Mouse (Mus musculus) forebrain, embryonic 16.5 days (tissue): ENCODE results near the gene Fam206a. TPM values are rescaled to one million over a fixed set of nuclear protein-coding genes. Genes with fewer than 3 reads are reported as not detected.

Experiments used
- ATAC-seq: fragments of 200-750 bp; cut with Nextera tagmentation; 2 replicates; pipeline ENCODE4 v1.8.0; 2017; ENCODE audit warnings: mild to moderate bottlenecking, moderate library complexity
- H3K27ac ChIP-seq: fragments of 300-500 bp; sonication (generic); 2 replicates; pipeline ENCODE4 v1.5.1; 2014; ENCODE audit warnings: low read length, control low read depth
- H3K27me3 ChIP-seq: fragments of 300-500 bp; sonication (generic); replicated peaks from 2 replicates; pipeline ENCODE4 v1.6.1; 2014; ENCODE audit warnings: low read length; ENCODE audit not compliant: control insufficient read depth, insufficient read depth
- H3K36me3 ChIP-seq: fragments of 300-500 bp; sonication (generic); 2 replicates; pipeline ENCODE4 v1.6.1; 2014; ENCODE audit not compliant: control insufficient read depth, insufficient read depth
- H3K4me1 ChIP-seq: fragments of 300-500 bp; sonication (generic); replicated peaks from 2 replicates; pipeline ENCODE4 v1.6.1; 2014; ENCODE audit warnings: low read length; ENCODE audit not compliant: control insufficient read depth, insufficient read depth
- H3K4me2 ChIP-seq: fragments of 300-500 bp; sonication (generic); 2 replicates; pipeline ENCODE4 v1.6.1; 2014; ENCODE audit warnings: mild to moderate bottlenecking, low read length, control low read depth
- H3K4me3 ChIP-seq: fragments of 300-500 bp; sonication (generic); replicated peaks from 2 replicates; pipeline ENCODE4 v1.5.1; 2014; ENCODE audit warnings: mild to moderate bottlenecking, low read length, control low read depth
- H3K9ac ChIP-seq: fragments of 300-500 bp; sonication (generic); replicated peaks from 2 replicates; pipeline ENCODE4 v1.6.1; 2014; ENCODE audit warnings: low read depth, low read length, control low read depth
- H3K9me3 ChIP-seq: fragments of 300-500 bp; sonication (generic); 2 replicates; pipeline ENCODE4 v1.6.1; 2016; ENCODE audit warnings: low read length; ENCODE audit not compliant: control insufficient read depth
- WGBS: fragments of 180-500 bp; shearing (Covaris S2); extraction: QIAGEN DNeasy Blood & Tissue Kit; methylation state at CpG from one replicate; pipeline ENCODE4 v1.1.7; 2014; 5-methylcytosine and 5-hydroxymethylcytosine counted together
- polyA plus RNA-seq: library from polyadenylated mRNA; unstranded; fragments of >200 nt; fragmentation: Nextera tagmentation; extraction: Ambion mirVana; gene quantifications from 2 replicates; pipeline ENCODE4 v1.2.1, GENCODE M21; 2015

Fam206a gene
- polyA plus RNA-seq, 1 experiment from 2014 or later = 16.4 TPM

GRCm38 (mm10) chr4:56831998-56832397 lies 29.9 kb downstream of the Fam206a start:
- Histone ChIP-seq H3K36me3 (peaks cover 7% of the 10 kb centered on the region; the same call in 1 of the 2 replicates), H3K27ac (no peak overlapping the region), H3K27me3 (no peaks in the 10 kb centered on the region), H3K9ac (no peak overlapping the region), H3K9me3 (no peaks in the 10 kb centered on the region), H3K4me1 (peaks cover 6% of the 10 kb centered on the region), H3K4me3 (no peak overlapping the region), H3K4me2 (no peak overlapping the region)
- 86% methylated on average over 7 of the region's 7 CpGs for WGBS
- no peak for ATAC-seq

- WGBS = 91% methylated on average over 6 of the region's 6 CpGs
- Histone ChIP-seq H3K9ac (no peak overlapping the region), H3K9me3 (no peaks in the 10 kb centered on the region), H3K36me3 (peaks cover 4% of the 10 kb centered on the region; the same call in 1 of the 2 replicates), H3K27ac (no peak overlapping the region), H3K4me3 (no peak overlapping the region), H3K4me2 (no peak overlapping the region), H3K27me3 (no peaks in the 10 kb centered on the region), H3K4me1 (no peaks in the 10 kb centered on the region)
- ATAC-seq = no peak
These were observed 35.5 kb downstream of the Fam206a start for GRCm38 (mm10) chr4:56837661-56838060.

GRCm38 (mm10) chr4:56840297-56840696 lies 38.2 kb downstream of the Fam206a start:
- H3K4me1 ChIP-seq = no peaks in the 10 kb centered on the region
- H3K9ac ChIP-seq = no peak overlapping the region
- no peak overlapping the region for H3K4me3 ChIP-seq
- H3K27ac ChIP-seq = no peak overlapping the region
- ATAC-seq = no peak
- WGBS = 89% methylated on average over 3 of the region's 3 CpGs
- H3K4me2 ChIP-seq = no peak overlapping the region
- H3K27me3 ChIP-seq = no peaks in the 10 kb centered on the region
- peaks cover 7% of the 10 kb centered on the region for H3K36me3 ChIP-seq
- H3K9me3 ChIP-seq = no peaks in the 10 kb centered on the region; the same call in 1 of the 2 replicates

- H3K9me3 ChIP-seq = no peaks in the 10 kb centered on the region; the same call in 1 of the 2 replicates
- H3K36me3 ChIP-seq = peaks cover 7% of the 10 kb centered on the region
- H3K4me2 ChIP-seq = no peak overlapping the region
- H3K9ac ChIP-seq = no peak overlapping the region
- ATAC-seq = no peak
- WGBS = 77% methylated on average over 7 of the region's 7 CpGs
- H3K27me3 ChIP-seq = no peaks in the 10 kb centered on the region
- no peak overlapping the region for H3K27ac ChIP-seq
- H3K4me3 ChIP-seq = no peak overlapping the region
- no peaks in the 10 kb centered on the region for H3K4me1 ChIP-seq
These were observed 40.4 kb downstream of the Fam206a start for GRCm38 (mm10) chr4:56842501-56842900.

GRCm38 (mm10) chr4:56843963-56844362 lies 41.8 kb downstream of the Fam206a start:
- Histone ChIP-seq H3K27ac (no peak overlapping the region), H3K27me3 (no peaks in the 10 kb centered on the region), H3K9me3 (no peaks in the 10 kb centered on the region; the same call in 1 of the 2 replicates), H3K4me2 (no peak overlapping the region), H3K36me3 (peaks cover 7% of the 10 kb centered on the region), H3K4me3 (no peak overlapping the region), H3K9ac (no peak overlapping the region), H3K4me1 (no peaks in the 10 kb centered on the region)
- no peak for ATAC-seq
- 93% methylated on average over 2 of the region's 2 CpGs for WGBS

- H3K9ac ChIP-seq = no peak overlapping the region
- no peak overlapping the region for H3K4me2 ChIP-seq
- peaks cover 7% of the 10 kb centered on the region for H3K36me3 ChIP-seq
- 92% methylated on average over 4 of the region's 4 CpGs for WGBS
- ATAC-seq = no peak
- no peaks in the 10 kb centered on the region for H3K4me1 ChIP-seq
- H3K9me3 ChIP-seq = no peaks in the 10 kb centered on the region; the same call in 1 of the 2 replicates
- no peak overlapping the region for H3K4me3 ChIP-seq
- no peak overlapping the region for H3K27ac ChIP-seq
- no peaks in the 10 kb centered on the region for H3K27me3 ChIP-seq
These were observed 42.8 kb downstream of the Fam206a start for GRCm38 (mm10) chr4:56844911-56845310.

GRCm38 (mm10) chr4:56845896-56846533 lies 43.9 kb downstream of the Fam206a start:
- H3K9ac ChIP-seq = no peak overlapping the region

GRCm38 (mm10) chr4:56847400-56847799 lies 45.3 kb downstream of the Fam206a start:
- Histone ChIP-seq H3K4me1 (no peaks in the 10 kb centered on the region), H3K27ac (no peak overlapping the region), H3K4me2 (no peak overlapping the region), H3K27me3 (no peaks in the 10 kb centered on the region), H3K4me3 (no peak overlapping the region), H3K9ac (no peak overlapping the region), H3K9me3 (no peaks in the 10 kb centered on the region; the same call in 1 of the 2 replicates), H3K36me3 (peaks cover 7% of the 10 kb centered on the region; the same call in 1 of the 2 replicates)
- WGBS = 92% methylated on average over 3 of the region's 3 CpGs
- ATAC-seq = no peak

More at GRCm38 (mm10) chr4:56845896-56846533, 43.9 kb downstream of the Fam206a start:
- Histone ChIP-seq H3K36me3 (peaks cover 7% of the 10 kb centered on the region; the same call in 1 of the 2 replicates), H3K4me1 (no peaks in the 10 kb centered on the region), H3K27ac (no peak overlapping the region), H3K27me3 (no peaks in the 10 kb centered on the region), H3K4me3 (no peak overlapping the region), H3K4me2 (no peak overlapping the region), H3K9me3 (no peaks in the 10 kb centered on the region; the same call in 1 of the 2 replicates)
- WGBS = 59% methylated on average over 12 of the region's 12 CpGs
- ATAC-seq = no peak

- no peak for ATAC-seq
- H3K4me3 ChIP-seq = no peak overlapping the region
- no peaks in the 10 kb centered on the region for H3K4me1 ChIP-seq
- H3K27ac ChIP-seq = no peak overlapping the region
- H3K9ac ChIP-seq = no peak overlapping the region
- H3K9me3 ChIP-seq = no peaks in the 10 kb centered on the region; the same call in 1 of the 2 replicates
- no peak overlapping the region for H3K4me2 ChIP-seq
- no peaks in the 10 kb centered on the region for H3K27me3 ChIP-seq
- whole genome bisulfite sequencing = 86% methylated on average over 6 of the region's 6 CpGs
- H3K36me3 ChIP-seq = peaks cover 7% of the 10 kb centered on the region; the same call in 1 of the 2 replicates
These were observed 45.9 kb downstream of the Fam206a start for GRCm38 (mm10) chr4:56848044-56848443.
